Mouse (Mus musculus): ENCODE data around the gene Tbc1d4.

DNA sequence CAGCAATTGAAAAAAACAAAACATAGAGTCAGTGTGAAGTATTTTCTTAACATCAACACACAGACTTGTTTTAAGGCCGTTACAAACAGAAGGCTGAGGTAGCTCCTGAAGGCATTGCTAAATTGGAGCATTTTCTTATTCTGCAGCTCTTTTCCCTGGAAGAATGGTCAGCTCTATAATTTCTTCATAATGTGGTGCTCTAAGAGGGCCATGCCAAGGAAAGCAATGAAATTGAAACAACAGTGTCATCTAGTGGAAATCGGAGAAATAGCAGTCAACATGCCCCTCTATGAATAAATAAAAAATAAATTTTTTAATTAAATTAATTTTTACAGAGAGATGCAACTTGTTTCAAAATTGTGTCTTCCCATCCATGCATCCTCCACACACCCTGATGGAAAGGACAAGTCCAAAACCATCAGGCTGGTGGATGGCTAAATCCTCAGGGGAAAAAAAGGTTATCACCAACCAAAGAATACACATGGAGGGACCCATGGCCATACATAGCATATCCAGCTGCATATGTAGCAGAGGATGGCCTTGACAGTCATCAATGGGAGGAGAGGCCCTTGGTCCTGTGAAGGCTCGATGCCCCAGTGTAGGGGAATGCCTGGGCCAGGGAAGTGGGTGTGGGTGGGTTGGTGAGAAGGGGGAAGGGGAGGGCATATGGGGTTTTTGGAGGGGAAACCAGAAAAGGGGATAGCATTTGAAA is 180.0 kb downstream of the Tbc1d4 start:
- peak; percentile 59; the same call in 1 of the 2 replicates for TF ChIP-seq CTCF (IDR thresholded peaks at IDR 0.05; ENCODE audit: borderline replicate concordance, extremely low read depth, insufficient read depth, insufficient read length)
- no peak for TF ChIP-seq POLR2A (IDR thresholded peaks at IDR 0.05; ENCODE audit: borderline replicate concordance, extremely low read depth, insufficient read depth, insufficient read length, poor library complexity, severe bottlenecking)

Measured in brain, embryonic 14.5 days (tissue).